Mouse (Mus musculus): ENCODE measurements around the gene Slc12a3.
A peak's percentile ranks its signal among the peaks of the same experiment; 100 is the strongest.

Gene Slc12a3

GRCm38 (mm10) chr8:94328932-94329728 lies at the start of gene Slc12a3:
Slc12a3 (plus strand) TSS chr8:94329201.
- DNase-seq: no peak

- no peak for DNase-seq
Measured at GRCm38 (mm10) chr8:94280001-94280613, 48.9 kb upstream of the Slc12a3 start.

- DNase-seq: no peak
Measured at GRCm38 (mm10) chr8:94282453-94282985, 46.5 kb upstream of the Slc12a3 start.

- DNase-seq: no peak
Measured at GRCm38 (mm10) chr8:94284204-94284603, 44.8 kb upstream of the Slc12a3 start.

DNA sequence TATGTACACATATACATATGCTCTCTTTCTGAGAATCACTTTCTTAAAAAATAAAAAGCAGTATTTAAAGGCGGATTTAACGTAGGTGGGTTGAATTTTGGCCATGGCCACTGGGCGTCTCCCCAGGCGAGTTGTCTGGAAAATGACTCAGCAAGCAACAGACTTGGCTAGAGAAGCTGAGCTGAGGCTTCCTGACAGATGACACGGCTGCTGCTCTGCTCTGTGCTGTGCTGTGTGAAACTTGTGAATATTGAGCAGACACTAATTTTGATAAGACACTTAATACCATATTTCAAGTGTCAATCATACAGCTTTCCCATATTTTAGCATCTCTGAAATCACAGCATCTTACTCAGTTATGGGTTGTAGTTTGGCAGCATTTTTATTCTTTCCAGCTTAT lies 38.4 kb upstream of the Slc12a3 start:
- no peak for DNase-seq

- DNase-seq: no peak
Measured at GRCm38 (mm10) chr8:94292072-94292471, 36.9 kb upstream of the Slc12a3 start.

DNA sequence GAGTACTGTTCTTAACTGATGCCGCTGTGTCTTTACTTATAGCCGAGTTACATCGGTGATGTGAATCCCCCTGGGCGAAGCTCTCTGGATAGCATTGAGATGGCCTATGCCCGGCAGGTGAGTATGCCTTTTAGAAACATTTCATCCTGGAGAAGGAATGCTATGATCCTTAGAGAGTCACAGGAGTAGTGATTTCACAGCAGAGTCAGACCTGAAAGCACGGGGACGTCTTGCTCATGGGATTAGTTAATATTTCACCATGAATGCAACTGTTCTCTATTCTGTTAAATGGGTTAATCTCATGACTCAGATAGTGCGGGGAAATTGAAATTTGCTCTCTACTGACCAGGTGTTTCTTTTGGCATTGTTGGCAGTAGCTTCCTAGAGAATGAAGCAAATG lies 36.4 kb upstream of the Slc12a3 start:
- DNase-seq: no peak

GRCm38 (mm10) chr8:94295687-94296086 lies 33.3 kb upstream of the Slc12a3 start:
- DNase-seq: no peak

DNA sequence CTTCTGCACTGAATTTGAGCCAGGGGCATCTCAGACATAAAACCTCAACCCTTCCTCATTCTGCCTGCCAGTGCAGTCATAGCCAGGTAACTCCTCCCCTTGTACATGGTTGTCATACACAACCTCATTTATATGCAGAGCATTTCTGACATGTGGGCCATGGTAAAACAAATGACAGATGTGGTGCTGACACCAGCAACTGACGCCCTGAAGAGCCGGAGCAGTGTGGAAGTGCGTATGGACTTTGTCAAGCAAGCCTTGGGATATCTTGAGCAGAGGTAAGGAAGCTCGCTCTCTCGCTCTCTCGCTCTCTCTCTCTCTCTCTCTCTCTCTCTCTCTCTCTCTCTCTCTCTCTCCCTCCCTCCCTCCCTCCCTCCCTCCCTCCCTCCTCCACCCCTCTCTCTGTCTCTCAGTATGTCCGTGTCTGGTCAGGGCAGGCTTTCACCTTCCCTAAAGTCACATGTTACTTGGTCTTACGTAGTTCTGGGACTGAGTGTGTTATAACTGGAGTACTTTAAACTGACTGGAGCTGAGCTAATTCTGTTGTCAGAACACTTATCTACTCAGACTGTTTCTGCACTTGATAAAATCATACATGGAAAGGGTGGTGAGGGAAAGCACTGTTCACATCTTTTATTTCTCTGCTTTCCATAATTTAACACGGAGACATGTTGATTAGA lies 32.5 kb upstream of the Slc12a3 start:
- no peak for DNase-seq

GRCm38 (mm10) chr8:94297101-94297500 lies 31.9 kb upstream of the Slc12a3 start:
- no peak for DNase-seq

DNA sequence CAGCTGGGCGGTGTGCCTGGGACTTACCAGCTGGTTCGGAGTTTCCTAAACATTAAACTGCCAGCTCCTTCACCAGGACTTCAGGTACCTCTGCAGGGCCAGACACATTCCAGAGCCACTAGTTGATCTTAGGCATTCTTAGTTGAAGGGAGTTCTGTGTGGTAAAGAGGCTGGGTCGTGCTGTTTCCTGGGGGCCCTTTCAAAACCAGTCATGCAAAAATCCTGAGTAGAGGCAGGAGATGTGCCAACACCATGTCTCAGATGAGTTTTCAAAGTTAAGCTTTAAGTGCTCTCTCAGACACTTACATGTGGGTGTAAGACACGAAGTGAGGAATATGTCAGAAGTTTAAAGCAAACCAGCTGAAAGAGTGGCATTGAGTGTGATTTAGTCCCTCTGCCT lies 28.2 kb upstream of the Slc12a3 start:
- DNase-seq: no peak

- no peak for DNase-seq
Measured at GRCm38 (mm10) chr8:94304412-94304811, 24.6 kb upstream of the Slc12a3 start.

DNA sequence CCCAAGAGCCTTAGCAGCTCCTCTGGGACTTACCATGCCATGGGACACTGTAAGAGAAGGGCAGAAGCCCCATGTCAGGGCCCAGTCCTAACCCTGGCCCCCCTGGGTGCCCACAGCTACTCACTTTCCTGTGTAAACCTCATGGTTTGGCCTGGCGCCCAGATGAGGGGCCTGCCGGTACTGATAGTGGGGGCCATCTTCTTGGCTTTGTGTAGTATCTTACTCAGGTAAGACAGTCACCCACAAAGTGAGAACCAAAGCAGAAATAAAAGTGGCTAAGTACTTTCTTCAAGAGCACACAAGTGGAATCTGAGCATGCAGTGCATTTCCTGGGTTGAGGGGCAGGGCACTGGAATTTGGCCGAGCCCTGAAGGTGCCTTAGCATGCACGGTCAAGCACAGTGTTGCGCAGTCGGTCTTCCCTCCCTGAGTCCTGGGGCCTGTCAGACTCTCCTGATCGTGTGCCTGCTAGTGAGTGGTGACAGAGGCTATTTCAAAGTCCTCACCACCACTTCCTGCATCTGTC lies 21.9 kb upstream of the Slc12a3 start:
- no peak for DNase-seq

DNA sequence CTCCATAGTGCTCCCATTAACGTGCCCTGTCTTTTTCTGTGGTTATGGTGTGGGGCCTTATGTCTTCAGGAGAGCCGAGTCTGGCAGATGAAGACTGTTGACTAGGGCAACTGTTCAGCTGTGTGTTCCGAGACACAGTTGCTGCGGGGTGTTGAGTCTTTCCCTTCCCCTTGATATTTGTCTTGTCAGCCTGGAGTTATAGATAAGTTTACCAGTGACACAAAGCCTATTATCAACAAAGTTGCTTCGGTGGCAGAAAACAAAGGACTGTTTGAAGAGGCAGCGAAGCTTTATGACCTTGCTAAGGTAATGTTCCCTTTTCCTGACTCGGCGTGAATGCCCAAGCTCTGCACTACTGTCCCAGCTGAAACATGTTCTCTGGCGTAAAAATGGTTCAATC lies 21.3 kb upstream of the Slc12a3 start:
- DNase-seq: no peak

- DNase-seq: no peak
Measured at GRCm38 (mm10) chr8:94314069-94314468, 14.9 kb upstream of the Slc12a3 start.

GRCm38 (mm10) chr8:94317249-94317648 lies 11.8 kb upstream of the Slc12a3 start:
- no peak for DNase-seq

DNA sequence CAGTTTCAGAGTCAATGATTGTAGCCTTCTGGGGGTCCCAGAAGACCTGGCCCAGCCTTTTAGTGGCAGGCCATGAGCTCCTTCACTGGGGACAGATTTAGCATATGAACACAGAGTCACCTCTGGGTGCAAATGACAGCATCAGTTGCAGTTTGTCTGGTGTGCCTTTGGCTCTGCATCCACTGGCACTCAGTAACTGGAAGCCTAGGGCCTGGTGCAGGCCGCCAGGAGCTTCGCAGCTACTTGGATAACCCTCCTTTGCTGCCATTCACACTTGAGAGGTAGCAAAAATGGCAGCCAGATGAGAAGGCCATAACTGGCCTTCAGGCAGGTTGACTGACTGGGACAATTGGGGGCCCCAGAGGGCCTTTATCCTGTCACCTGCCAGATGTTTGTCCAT lies 11.3 kb upstream of the Slc12a3 start:
- DNase-seq: no peak

- no peak for DNase-seq
Measured at GRCm38 (mm10) chr8:94320036-94320435, 9.0 kb upstream of the Slc12a3 start.

GRCm38 (mm10) chr8:94322083-94322482 lies 6.9 kb upstream of the Slc12a3 start:
- no peak for DNase-seq

GRCm38 (mm10) chr8:94323041-94323440 lies 6.0 kb upstream of the Slc12a3 start:
- DNase-seq: no peak

- peak; percentile 39 for DNase-seq
Measured at GRCm38 (mm10) chr8:94324071-94324470, 4.9 kb upstream of the Slc12a3 start.

DNA sequence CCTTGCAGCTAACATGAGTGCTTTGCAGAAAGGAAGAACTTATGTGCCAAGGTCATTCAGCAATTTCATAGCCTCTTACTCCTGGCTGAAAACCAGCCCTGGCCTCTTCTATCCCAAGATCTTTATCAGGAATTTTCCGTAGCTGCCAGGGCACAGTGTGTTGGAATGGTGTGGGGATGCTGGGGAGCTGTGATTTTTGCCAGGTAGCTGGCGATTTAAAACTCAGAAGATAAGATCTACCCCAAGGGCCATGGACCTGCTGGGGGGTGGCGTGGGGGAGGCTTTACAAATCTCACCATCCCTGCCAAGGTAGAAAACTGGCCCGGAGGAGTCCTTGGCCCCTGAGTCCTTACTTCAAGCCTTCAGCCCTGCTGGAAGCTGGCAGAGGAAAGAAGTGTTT lies 3.0 kb upstream of the Slc12a3 start:
- no peak for DNase-seq

GRCm38 (mm10) chr8:94330733-94331132 lies 1.7 kb downstream of the Slc12a3 start:
- DNase-seq: peak; percentile 55

- DNase-seq: no peak
Measured at GRCm38 (mm10) chr8:94333345-94333744, 4.3 kb downstream of the Slc12a3 start.
